Mouse (Mus musculus) E14TG2a.4 (cell line): ENCODE results near the gene Spint1.

Experiments used
- H3K27me3 ChIP-seq: 2 replicates; pipeline ENCODE4 v1.6.1; 2014; ENCODE audit warnings: low read length, control low read depth; ENCODE audit not compliant: insufficient read depth
- H3K36me3 ChIP-seq: 2 replicates; pipeline ENCODE4 v1.6.1; 2014; ENCODE audit warnings: low read length, control low read depth; ENCODE audit not compliant: insufficient read depth
- H3K4me1 ChIP-seq: replicated peaks from 2 replicates; pipeline ENCODE4 v1.6.1; 2014; ENCODE audit warnings: low read depth, low read length, control low read depth
- H3K4me3 ChIP-seq: replicated peaks from 2 replicates; pipeline ENCODE4 v1.5.1; 2014; ENCODE audit warnings: mild to moderate bottlenecking, low read length
- H3K9me3 ChIP-seq: 2 replicates; pipeline ENCODE4 v1.6.1; 2014; ENCODE audit warnings: low read length, control low read depth
- CTCF ChIP-seq: conservative IDR thresholded peaks from 2 replicates; pipeline ENCODE4 v1.5.1; 2014; ENCODE audit warnings: low read length
- NANOG ChIP-seq: IDR thresholded peaks from 2 replicates; pipeline ENCODE4 v1.6.1; 2014; ENCODE audit warnings: borderline replicate concordance, low read length, mixed read lengths
- POU5F1 ChIP-seq: IDR thresholded peaks from 2 replicates; pipeline ENCODE4 v1.6.1; 2014; ENCODE audit warnings: low read length, borderline replicate concordance

Spint1 gene

DNA sequence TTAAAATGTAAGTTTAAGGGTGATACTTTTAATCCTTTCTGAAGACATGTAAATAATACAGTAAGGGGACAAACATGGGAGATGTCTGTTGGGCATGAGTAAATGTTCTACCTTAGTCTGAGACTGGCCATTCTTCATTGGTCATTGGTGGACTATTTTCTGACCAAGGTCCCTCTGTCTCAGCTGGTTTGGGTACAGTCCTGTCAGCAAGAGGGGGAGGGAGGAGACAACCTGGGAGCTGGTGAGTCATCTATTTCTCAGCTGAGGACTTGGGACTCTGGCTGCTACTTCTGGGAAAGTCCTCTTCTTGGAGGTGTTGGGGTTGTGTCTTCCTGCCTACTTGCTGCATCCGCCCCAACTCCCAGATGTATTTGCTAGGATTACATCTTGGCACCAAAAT is 37.0 kb downstream of the Spint1 start:
- Histone ChIP-seq H3K9me3 (no peaks in the 10 kb centered on the region), H3K4me3 (no peak overlapping the region), H3K4me1 (peaks cover 35% of the 10 kb centered on the region), H3K27me3 (peaks cover 17% of the 10 kb centered on the region), H3K36me3 (no peaks in the 10 kb centered on the region)
- TF ChIP-seq NANOG: no peak

GRCm38 (mm10) chr2:119276926-119277325 is 39.8 kb downstream of the Spint1 start:
- H3K27me3 ChIP-seq: no peaks in the 10 kb centered on the region
- H3K9me3 ChIP-seq: no peaks in the 10 kb centered on the region
- 0 out of 2 replicates have a peak overlapping the region, but pooled peaks have one; percentile 26 for H3K4me3 ChIP-seq
- TF ChIP-seq NANOG (no peak), CTCF (no peak), POU5F1 (no peak)
- H3K4me1 ChIP-seq: peaks cover 20% of the 10 kb centered on the region; the same call in 1 of the 2 replicates
- no peaks in the 10 kb centered on the region for H3K36me3 ChIP-seq

DNA sequence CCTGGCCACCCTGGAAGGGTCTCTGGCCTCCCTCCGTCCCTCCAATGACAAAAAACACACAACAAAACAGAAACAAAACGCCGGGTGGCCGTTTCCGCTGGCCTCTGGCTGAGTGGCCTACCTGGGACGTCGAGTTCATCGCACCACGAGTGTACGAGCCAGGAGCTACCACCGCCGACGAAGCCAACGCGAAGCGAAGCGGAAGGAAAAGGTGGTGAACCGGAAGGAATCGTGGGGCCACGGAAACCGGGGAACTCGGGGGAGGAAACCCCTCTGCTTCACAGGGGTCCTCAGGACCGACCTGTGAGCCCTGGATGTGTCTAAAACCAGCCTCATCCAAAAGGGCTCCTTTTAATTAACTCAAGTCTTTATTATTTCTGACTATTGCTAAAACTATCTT is 40.6 kb downstream of the Spint1 start:
- Histone ChIP-seq H3K9me3 (no peaks in the 10 kb centered on the region), H3K4me3 (0 out of 2 replicates have a peak overlapping the region, but pooled peaks have one; percentile 26), H3K36me3 (no peaks in the 10 kb centered on the region), H3K4me1 (peaks cover 20% of the 10 kb centered on the region; the same call in 1 of the 2 replicates), H3K27me3 (no peaks in the 10 kb centered on the region)
- TF ChIP-seq NANOG: no peak
- TF ChIP-seq POU5F1: no peak
- no peak for TF ChIP-seq CTCF

GRCm38 (mm10) chr2:119281899-119282565 is 44.9 kb downstream of the Spint1 start:
- TF ChIP-seq POU5F1: no peak
- no peak for TF ChIP-seq CTCF
- TF ChIP-seq NANOG: no peak
- Histone ChIP-seq H3K4me3 (no peak overlapping the region), H3K4me1 (peaks cover 18% of the 10 kb centered on the region), H3K27me3 (no peaks in the 10 kb centered on the region), H3K36me3 (no peaks in the 10 kb centered on the region), H3K9me3 (no peaks in the 10 kb centered on the region)

GRCm38 (mm10) chr2:119287372-119287771 is 50.2 kb downstream of the Spint1 start:
- TF ChIP-seq NANOG (no peak), CTCF (no peak), POU5F1 (no peak)
- H3K9me3 ChIP-seq: no peaks in the 10 kb centered on the region
- H3K36me3 ChIP-seq: peaks cover 26% of the 10 kb centered on the region
- no peak overlapping the region for H3K4me3 ChIP-seq
- H3K27me3 ChIP-seq: no peaks in the 10 kb centered on the region
- peaks cover 31% of the 10 kb centered on the region for H3K4me1 ChIP-seq

GRCm38 (mm10) chr2:119288270-119288882 is 51.2 kb downstream of the Spint1 start, which contains the start of gene Vps18:
TSS of gene Vps18 (plus strand) at chr2:119288740.
- peak within 1 kb of the TSS; percentile 94 for H3K4me3 ChIP-seq
- peaks cover 40% of the 10 kb centered on the region for H3K4me1 ChIP-seq
- peaks cover 3% of the 10 kb centered on the region; the same call in 1 of the 2 replicates for H3K27me3 ChIP-seq
- no peaks in the 10 kb centered on the region for H3K9me3 ChIP-seq
- peaks cover 31% of the 10 kb centered on the region for H3K36me3 ChIP-seq
- TF ChIP-seq CTCF: peak; percentile 79
- no peak for TF ChIP-seq NANOG
- no peak for TF ChIP-seq POU5F1

DNA sequence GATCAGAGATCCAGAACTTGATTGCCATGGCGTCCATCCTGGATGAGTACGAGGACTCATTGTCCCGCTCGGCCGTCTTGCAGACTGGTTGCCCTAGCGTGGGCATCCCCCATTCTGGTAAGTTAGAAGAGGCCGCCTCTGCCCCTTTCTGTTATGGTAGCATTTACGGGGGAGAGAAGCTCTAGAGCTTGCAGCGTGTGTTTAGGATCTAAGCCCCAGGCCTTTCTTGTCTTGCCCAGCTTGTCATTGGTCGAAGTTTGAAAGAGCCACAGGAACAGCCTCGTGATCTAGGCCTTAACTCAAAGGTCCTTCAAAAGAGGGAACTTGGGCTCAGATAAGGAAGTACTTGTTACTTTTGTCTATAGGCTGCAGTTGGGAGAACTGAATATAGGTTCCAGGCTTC is 51.9 kb downstream of the Spint1 start:
- no peaks in the 10 kb centered on the region for H3K9me3 ChIP-seq
- TF ChIP-seq POU5F1 (no peak), CTCF (no peak), NANOG (no peak)

GRCm38 (mm10) chr2:119292281-119292680 is 55.1 kb downstream of the Spint1 start:
- peaks cover 65% of the 10 kb centered on the region for H3K36me3 ChIP-seq
- TF ChIP-seq CTCF (no peak), POU5F1 (no peak), NANOG (no peak)
- H3K27me3 ChIP-seq: peaks cover 9% of the 10 kb centered on the region; the same call in 1 of the 2 replicates
- H3K9me3 ChIP-seq: no peaks in the 10 kb centered on the region
- peaks cover 59% of the 10 kb centered on the region for H3K4me1 ChIP-seq
- no peak overlapping the region for H3K4me3 ChIP-seq

More for the DNA sequence above, 51.9 kb downstream of the Spint1 start:
- Histone ChIP-seq H3K36me3 (peaks cover 38% of the 10 kb centered on the region), H3K4me3 (peak overlapping the region; percentile 94), H3K27me3 (peaks cover 6% of the 10 kb centered on the region; the same call in 1 of the 2 replicates), H3K4me1 (peaks cover 47% of the 10 kb centered on the region)

DNA sequence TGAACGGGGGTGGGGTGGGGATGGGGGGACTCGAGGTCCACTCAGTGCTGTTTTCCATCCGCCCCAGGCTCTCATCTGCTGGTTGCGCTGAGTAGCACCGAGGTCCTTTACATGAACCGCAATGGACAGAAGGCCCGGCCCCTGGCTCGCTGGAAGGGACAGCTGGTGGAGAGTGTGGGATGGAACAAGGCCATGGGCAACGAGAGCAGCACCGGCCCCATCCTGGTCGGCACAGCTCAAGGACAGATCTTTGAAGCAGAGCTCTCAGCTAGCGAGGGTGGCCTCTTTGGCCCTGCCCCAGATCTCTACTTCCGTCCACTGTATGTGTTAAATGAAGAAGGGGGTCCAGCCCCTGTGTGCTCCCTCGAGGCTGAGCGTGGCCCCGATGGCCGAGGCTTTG is 55.7 kb downstream of the Spint1 start:
- Histone ChIP-seq H3K4me3 (peak overlapping the region; percentile 70), H3K4me1 (peaks cover 59% of the 10 kb centered on the region), H3K9me3 (no peaks in the 10 kb centered on the region), H3K27me3 (peaks cover 9% of the 10 kb centered on the region; the same call in 1 of the 2 replicates), H3K36me3 (peaks cover 71% of the 10 kb centered on the region)
- TF ChIP-seq NANOG: no peak
- no peak for TF ChIP-seq POU5F1
- TF ChIP-seq CTCF: no peak
